Mouse (Mus musculus) mouse embryonic stem cell (cell line): Measurements from ENCODE around the gene Eefsec.

Experiments
- in situ Hi-C, 2 experiments: fragments of 300-500 bp; cut with MboI; formaldehyde crosslinking; loops; 1 replicate in 1 of 2; 3 replicates in 1 of 2; pipeline ENCODE4 v1.14.3; 2019 to 2020; ENCODE audit warnings: low sequenced_read_pairs in 2 of 2, low pct_unique_long_range_greater_than_20kb in 1 of 2, mixed read lengths in 1 of 2; ENCODE audit not compliant: unreplicated experiment in 1 of 2

Gene Eefsec

GRCm38 (mm10) chr6:88290129-88290766, 156.1 kb downstream of the Eefsec start:
- in situ Hi-C loops: no loop called here

GRCm38 (mm10) chr6:88278141-88278540, 168.2 kb downstream of the Eefsec start:
- in situ Hi-C loops: no loop called here

DNA sequence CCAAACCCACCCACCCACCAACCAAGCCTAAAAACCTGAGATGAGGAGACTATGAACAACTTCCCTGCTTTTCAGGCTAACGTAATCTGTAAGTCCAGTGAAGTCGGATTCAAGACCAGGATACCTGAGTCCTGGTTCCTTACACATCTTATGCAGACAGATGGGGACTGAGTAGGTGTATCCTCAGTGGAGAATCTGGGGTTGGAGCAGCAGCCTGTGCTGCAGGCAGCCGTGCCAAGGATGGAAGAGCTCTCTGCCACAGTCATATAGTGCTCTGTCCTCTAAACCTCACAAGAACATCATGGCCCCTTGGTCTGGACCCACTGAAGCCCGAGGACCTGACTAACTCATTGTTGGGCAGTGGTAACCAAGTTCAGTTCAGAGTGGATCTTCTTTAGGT, 169.1 kb downstream of the Eefsec start:
- in situ Hi-C loops: no loop called here

- in situ Hi-C loops: no loop called here
Measured at GRCm38 (mm10) chr6:88276221-88276620, 170.1 kb downstream of the Eefsec start.

DNA sequence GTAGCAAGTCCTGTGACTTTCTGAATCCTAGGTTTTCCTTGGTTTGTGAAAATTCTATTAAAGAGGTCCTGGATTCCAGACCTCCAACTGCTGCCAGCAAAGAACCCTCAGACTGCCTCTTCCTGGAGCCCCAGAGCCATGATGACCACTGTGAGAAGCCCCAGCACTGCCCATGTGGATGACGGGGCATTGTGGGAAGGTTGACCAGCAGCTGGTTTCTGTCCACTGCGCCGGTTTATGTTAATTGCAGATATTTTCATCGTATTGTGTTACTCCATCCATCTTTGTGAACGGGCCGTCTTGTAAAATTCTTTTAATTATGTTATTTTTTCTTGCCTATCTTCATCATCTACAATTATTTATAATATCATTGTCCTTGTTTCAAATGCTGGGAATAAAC, 171.7 kb downstream of the Eefsec start:
- in situ Hi-C loops: no loop called here

DNA sequence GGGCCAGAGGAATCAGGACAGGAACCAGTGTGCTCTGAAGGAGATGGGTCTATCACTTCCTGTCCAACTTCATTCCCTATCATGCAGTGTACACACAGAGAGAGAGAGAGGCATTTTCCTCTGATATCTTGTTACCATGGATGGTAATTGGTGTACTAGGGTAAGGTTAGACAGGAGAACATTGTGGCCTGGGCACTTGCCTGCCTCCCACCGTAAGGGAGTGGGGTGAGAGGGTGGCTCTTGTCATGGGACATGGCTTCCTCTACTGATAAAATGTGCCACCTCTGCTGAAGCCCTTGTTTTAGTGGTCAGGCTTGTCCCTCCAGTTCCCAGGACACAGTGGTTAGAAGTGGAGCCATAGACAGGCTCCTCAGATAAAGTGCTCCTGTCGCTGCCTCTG, 178.4 kb downstream of the Eefsec start:
- in situ Hi-C loops: no loop called here

DNA sequence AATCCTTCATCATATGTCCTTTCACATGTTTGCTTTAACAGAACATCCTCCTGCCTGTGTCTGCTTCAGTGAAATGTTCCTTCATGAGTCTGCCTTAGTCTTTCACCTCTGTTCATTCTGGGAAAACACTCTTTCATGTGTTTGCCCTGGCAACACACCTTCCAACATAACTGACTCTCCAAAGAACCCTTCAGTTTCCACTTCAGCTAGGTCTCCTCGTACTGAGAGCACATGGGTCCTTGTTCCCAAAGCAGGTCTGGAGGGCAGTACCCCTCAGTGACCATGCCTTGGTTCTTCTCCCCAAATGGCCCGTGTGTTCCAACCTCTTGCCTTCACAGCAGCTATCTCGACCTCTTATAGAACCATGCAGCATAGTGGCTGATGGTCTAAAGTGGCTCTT, 179.3 kb downstream of the Eefsec start:
- in situ Hi-C loops: no loop called here

- in situ Hi-C loops: no loop called here
Measured at GRCm38 (mm10) chr6:88266055-88266454, 180.3 kb downstream of the Eefsec start.

- in situ Hi-C loops: no loop called here
Measured at GRCm38 (mm10) chr6:88265355-88265754, 181.0 kb downstream of the Eefsec start.

DNA sequence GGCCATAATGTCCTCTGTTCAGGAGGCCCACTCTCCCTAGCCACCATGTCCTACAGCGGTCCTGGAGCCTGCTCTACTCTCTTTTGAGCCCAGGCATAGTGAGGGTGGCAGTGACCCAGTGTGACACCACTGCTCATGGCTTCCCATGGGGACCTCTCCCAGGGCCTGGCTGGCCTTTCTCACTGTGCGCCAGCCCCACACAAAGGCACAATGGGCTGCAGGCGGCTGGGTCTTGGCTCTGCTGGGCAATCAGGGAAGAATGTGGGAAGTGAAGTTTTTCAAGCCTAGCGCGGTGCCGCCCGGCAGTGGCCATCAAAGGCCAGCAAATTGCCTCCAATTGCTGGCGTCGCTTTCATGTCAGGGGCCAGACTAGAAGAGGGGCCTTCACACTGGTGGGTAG, 184.2 kb downstream of the Eefsec start:
- in situ Hi-C loops: no loop called here

DNA sequence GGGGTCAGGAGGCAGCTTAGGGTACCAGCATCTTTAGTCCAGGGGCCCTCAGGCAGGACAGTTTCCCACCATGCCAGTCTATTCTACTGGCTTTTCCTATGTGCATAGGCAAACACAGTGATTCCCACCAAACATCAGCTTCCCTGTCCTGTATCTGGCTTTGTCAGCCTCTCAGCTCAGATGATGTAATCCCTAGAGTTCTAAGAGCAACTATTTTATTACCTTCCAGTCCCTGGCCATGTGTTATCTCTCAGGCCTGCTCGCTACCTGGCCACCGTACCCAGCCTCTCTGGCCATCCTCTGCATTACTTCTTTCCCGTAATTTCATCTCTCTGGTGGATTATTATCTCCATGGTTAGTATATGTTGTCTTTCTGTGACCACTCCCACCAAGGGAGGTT, 185.7 kb downstream of the Eefsec start:
- in situ Hi-C loops: no loop called here

DNA sequence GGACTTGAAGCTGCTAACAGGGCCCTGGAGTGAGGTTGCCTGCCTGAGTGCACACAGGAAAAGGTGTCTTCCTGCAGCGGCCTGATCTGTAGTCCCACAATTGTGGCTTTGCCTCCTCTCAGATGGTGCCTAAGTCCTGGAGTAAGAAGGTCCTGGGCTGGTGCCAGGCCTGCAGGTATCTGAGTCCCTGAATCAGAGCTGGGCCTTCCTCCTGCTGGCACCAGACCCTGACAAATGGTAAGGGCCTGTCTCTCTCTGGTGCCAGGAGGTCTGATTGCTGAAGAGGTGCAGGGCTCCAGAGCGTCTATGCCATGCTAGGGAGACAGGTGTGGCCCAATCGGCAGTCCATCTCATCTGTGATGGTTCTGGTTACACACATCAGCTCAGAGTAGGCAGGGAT, 186.7 kb downstream of the Eefsec start:
- in situ Hi-C loops: no loop called here

DNA sequence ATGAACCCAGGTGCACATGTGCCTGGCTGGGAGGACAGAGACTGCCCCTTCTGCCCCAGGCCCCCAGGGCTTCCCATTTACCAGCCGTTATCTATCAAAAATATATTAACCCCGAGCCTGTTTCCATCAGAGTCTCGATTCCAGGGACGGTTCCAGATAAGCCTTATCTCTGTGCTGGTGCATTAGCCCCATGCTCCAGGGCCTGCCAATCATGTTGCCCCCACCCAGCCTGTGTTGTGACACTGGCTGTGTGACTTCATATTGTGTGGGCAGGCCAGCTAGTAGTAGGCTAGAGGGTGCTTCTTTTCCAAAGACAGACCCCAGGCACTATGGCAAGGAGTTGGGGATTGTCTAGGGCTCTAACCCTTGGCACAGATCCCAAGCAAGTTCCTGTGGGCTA, 190.9 kb downstream of the Eefsec start:
- in situ Hi-C loops: no loop called here

GRCm38 (mm10) chr6:88254082-88254481, 192.3 kb downstream of the Eefsec start:
- in situ Hi-C loops: no loop called here

GRCm38 (mm10) chr6:88251798-88252478, 194.4 kb downstream of the Eefsec start:
- in situ Hi-C loops: no loop called here

- in situ Hi-C loops: no loop called here
Measured at GRCm38 (mm10) chr6:88251396-88251795, 194.9 kb downstream of the Eefsec start.

DNA sequence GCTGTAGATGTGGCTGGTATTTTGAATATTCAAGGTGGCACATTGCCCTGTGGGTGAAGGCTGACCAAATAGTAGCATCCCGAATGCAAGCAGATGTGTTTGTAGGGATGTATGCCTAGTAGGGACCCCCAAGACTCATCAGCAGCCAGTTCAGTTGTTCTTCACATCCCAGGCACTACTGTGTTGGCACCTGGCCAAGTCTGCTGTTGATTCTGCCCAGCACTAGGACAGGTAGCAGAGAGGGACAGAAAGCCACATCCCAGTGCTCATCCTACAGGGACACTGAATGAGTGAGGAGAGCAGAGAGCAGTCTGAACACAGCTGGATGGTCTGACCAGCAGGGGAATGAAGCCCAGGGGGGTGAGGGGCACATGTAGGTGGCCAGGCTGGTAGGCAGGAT, 197.1 kb downstream of the Eefsec start:
- in situ Hi-C loops: no loop called here

- in situ Hi-C loops: no loop called here
Measured at GRCm38 (mm10) chr6:88242604-88243003, 203.7 kb downstream of the Eefsec start.

DNA sequence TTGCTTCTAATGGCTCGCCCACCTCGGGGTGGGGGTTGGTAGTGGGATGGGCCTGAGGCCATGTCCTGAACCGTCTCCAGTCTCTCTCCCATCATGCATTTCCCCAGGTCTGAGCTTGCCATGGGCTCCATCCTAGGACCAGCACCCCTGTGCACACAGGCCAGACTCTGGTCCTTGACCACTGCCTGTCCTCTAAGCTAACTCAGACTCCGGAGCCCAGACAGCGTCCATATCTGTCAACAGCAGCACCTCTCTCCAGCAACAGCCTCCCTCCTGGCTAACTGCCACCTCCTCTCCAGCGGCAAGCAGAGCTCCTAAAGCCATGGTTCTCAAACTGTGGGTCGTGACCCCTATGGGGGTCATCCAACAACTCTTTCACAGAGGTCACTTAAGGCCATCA, 209.8 kb downstream of the Eefsec start:
- in situ Hi-C loops: loop anchor here in 1 of 2 experiments (5.0 kb wide), 1 partner anchor 44 kb away; the partner anchor contains the start of gene Gata2

DNA sequence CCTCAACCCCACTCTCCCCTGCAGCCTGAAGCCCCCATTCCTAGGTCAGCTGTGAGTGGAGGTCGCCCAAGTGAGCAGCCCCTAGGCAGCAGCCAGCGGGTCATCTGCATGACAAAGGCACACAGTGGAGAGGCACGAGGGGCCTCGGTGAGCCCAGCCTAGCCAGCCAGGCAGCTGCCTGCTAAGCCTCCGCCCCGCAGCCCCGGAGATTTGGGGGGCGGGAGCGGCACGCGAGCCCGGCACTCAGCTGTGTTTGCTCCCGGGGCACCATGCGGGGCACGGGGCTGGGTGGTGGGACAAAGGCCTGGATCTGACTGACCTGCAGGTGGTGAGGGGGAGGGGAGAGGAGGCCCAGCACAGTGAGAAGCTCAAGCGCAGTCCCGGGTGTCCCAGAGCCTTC, 210.4 kb downstream of the Eefsec start:
- in situ Hi-C loops: loop anchor here in 1 of 2 experiments (5.0 kb wide), 1 partner anchor 44 kb away; the partner anchor contains the start of gene Gata2
